Mouse (Mus musculus): ENCODE data around the gene Nup133. TPM values are rescaled to one million over a fixed set of nuclear protein-coding genes. Genes with fewer than 3 reads are reported as not detected.

Nup133 gene
- total RNA-seq, 1 experiment from 2014 or later, result 36.8 TPM

GRCm38 (mm10) chr8:123958130-123958529 lies 9.1 kb upstream of the Nup133 start:
- ATAC-seq (replicated peaks; ENCODE audit: low read depth, poor library complexity, severe bottlenecking), result no peak

GRCm38 (mm10) chr8:123954246-123954645 lies 5.2 kb upstream of the Nup133 start:
- ATAC-seq (replicated peaks; ENCODE audit: low read depth, poor library complexity, severe bottlenecking), result no peak

GRCm38 (mm10) chr8:123953686-123954085 lies 4.6 kb upstream of the Nup133 start:
- ATAC-seq (replicated peaks; ENCODE audit: low read depth, poor library complexity, severe bottlenecking), result no peak

- ATAC-seq (replicated peaks; ENCODE audit: low read depth, poor library complexity, severe bottlenecking), result peak; percentile 45
Observed at GRCm38 (mm10) chr8:123950077-123950802, 1.2 kb upstream of the Nup133 start.

GRCm38 (mm10) chr8:123949686-123949986 lies 571 bp upstream of the Nup133 start:
- ATAC-seq (replicated peaks; ENCODE audit: low read depth, poor library complexity, severe bottlenecking), result no peak

GRCm38 (mm10) chr8:123929026-123929425 lies 20.0 kb downstream of the Nup133 start:
- no peak for ATAC-seq (replicated peaks; ENCODE audit: low read depth, poor library complexity, severe bottlenecking)

GRCm38 (mm10) chr8:123925671-123926070 lies 23.4 kb downstream of the Nup133 start:
- no peak for ATAC-seq (replicated peaks; ENCODE audit: low read depth, poor library complexity, severe bottlenecking)

GRCm38 (mm10) chr8:123924719-123925118 lies 24.3 kb downstream of the Nup133 start:
- ATAC-seq (replicated peaks; ENCODE audit: low read depth, poor library complexity, severe bottlenecking), result peak; percentile 98

GRCm38 (mm10) chr8:123914635-123915034 lies 34.4 kb downstream of the Nup133 start:
- ATAC-seq (replicated peaks; ENCODE audit: low read depth, poor library complexity, severe bottlenecking), result no peak

GRCm38 (mm10) chr8:123912265-123912664 lies 36.8 kb downstream of the Nup133 start:
- ATAC-seq (replicated peaks; ENCODE audit: low read depth, poor library complexity, severe bottlenecking), result no peak

GRCm38 (mm10) chr8:123907604-123908003 lies 41.5 kb downstream of the Nup133 start:
- ATAC-seq (replicated peaks; ENCODE audit: low read depth, poor library complexity, severe bottlenecking), result no peak

GRCm38 (mm10) chr8:123902653-123903052 lies 46.4 kb downstream of the Nup133 start:
- ATAC-seq (replicated peaks; ENCODE audit: low read depth, poor library complexity, severe bottlenecking), result no peak

GRCm38 (mm10) chr8:123899366-123899765 lies 49.7 kb downstream of the Nup133 start:
- no peak for ATAC-seq (replicated peaks; ENCODE audit: low read depth, poor library complexity, severe bottlenecking)

- ATAC-seq (replicated peaks; ENCODE audit: low read depth, poor library complexity, severe bottlenecking), result no peak
Observed at GRCm38 (mm10) chr8:123898576-123898975, 50.5 kb downstream of the Nup133 start.

GRCm38 (mm10) chr8:123896774-123897173 lies 52.3 kb downstream of the Nup133 start:
- no peak for ATAC-seq (replicated peaks; ENCODE audit: low read depth, poor library complexity, severe bottlenecking)

- ATAC-seq (replicated peaks; ENCODE audit: low read depth, poor library complexity, severe bottlenecking), result no peak
Observed at GRCm38 (mm10) chr8:123896366-123896761, 52.7 kb downstream of the Nup133 start.

GRCm38 (mm10) chr8:123895680-123896365 lies 53.2 kb downstream of the Nup133 start:
- ATAC-seq (replicated peaks; ENCODE audit: low read depth, poor library complexity, severe bottlenecking), result no peak

GRCm38 (mm10) chr8:123895230-123895629 lies 53.8 kb downstream of the Nup133 start:
- ATAC-seq (replicated peaks; ENCODE audit: low read depth, poor library complexity, severe bottlenecking), result no peak

- ATAC-seq (replicated peaks; ENCODE audit: low read depth, poor library complexity, severe bottlenecking), result no peak
Observed at GRCm38 (mm10) chr8:123894502-123895097, 54.5 kb downstream of the Nup133 start, which contains the start of gene Acta1. Gene Acta1 (minus strand): TSS chr8:123894751.

GRCm38 (mm10) chr8:123893413-123893812 lies 55.7 kb downstream of the Nup133 start:
- ATAC-seq (replicated peaks; ENCODE audit: low read depth, poor library complexity, severe bottlenecking), result no peak

- ATAC-seq (replicated peaks; ENCODE audit: low read depth, poor library complexity, severe bottlenecking), result no peak
Observed at GRCm38 (mm10) chr8:123892586-123893155, 56.4 kb downstream of the Nup133 start.

Measured in common myeloid progenitor, adult 5-6 weeks (primary cell).